Comparison of ENCODE assay signal across 12 mouse cellular contexts in genomic region chr5:119400223-119400935, GRCm38 (mm10).
DNase-seq lines count a peak whose midpoint lies in the region; ATAC-seq lines count a peak whose summit lies in the region.
"Had no signal": no experiment of that assay in that cellular context is flagged by ENCODE, and none has a peak within 500 bp of the region (broad histone marks: within the 10 kb centered on the region; RNA-seq: fewer than 3 reads in every experiment).

No protein-coding gene starts in this region.

- peak overlapping the region; percentile 16; the same call in 1 of the 2 replicates for H3K4me2 ChIP-seq in kidney, embryonic 15.5 days
- H3K4me2 ChIP-seq in neural tube, embryonic 13.5 days: no peak overlapping the region
- H3K4me2 ChIP-seq: forebrain, embryonic 12.5 days; liver, embryonic 13.5 days had no signal

- peak; percentile 19 for DNase-seq in gastrocnemius, postnatal 25 days
- no peak for DNase-seq in gastrocnemius, adult 8-10 months (ENCODE audit: low spot score in 2 of 2)
- peak; percentile 71 for DNase-seq in embryo, embryonic 11 days
- no peak for DNase-seq in cerebellum, adult 9-11 months
- no peak for DNase-seq in adrenal gland, adult (ENCODE audit: inconsistent age in 2 of 2, low spot score in 1 of 2)
- DNase-seq in cerebellum, postnatal 4 days (ENCODE audit: low spot score in 2 of 2): no peak
- DNase-seq: adrenal gland, postnatal 25 days; liver, embryonic 13.5 days; spleen, adult 18-20 months had no signal

- WGBS in kidney, embryonic 15.5 days: 17% methylated on average over 6 of the region's 6 CpGs
- WGBS in neural tube, embryonic 13.5 days: 16% methylated on average over 6 of the region's 6 CpGs

- H3K36me3 ChIP-seq in kidney, embryonic 15.5 days: no peaks in the 10 kb centered on the region
- no peaks in the 10 kb centered on the region for H3K36me3 ChIP-seq in neural tube, embryonic 13.5 days
- H3K36me3 ChIP-seq: forebrain, embryonic 12.5 days; liver, embryonic 13.5 days had no signal

- no peak for ATAC-seq in kidney, embryonic 15.5 days (replicated peaks; ENCODE audit: low FRiP score)
- no peak for ATAC-seq in neural tube, embryonic 13.5 days (ENCODE audit: low read depth)

- no peak overlapping the region for H3K9ac ChIP-seq in kidney, embryonic 15.5 days
- H3K9ac ChIP-seq in neural tube, embryonic 13.5 days: 0 out of 2 replicates have a peak overlapping the region, but pooled peaks have one; percentile 1
- H3K9ac ChIP-seq: forebrain, embryonic 12.5 days; liver, embryonic 13.5 days had no signal

- peak overlapping the region; percentile 92 for H3K27ac ChIP-seq in kidney, embryonic 15.5 days
- H3K27ac ChIP-seq in neural tube, embryonic 13.5 days (replicated peaks): peak overlapping the region; percentile 28; the same call in 1 of the 2 replicates
- H3K27ac ChIP-seq: forebrain, embryonic 12.5 days; liver, embryonic 13.5 days had no signal

- H3K4me1 ChIP-seq in kidney, embryonic 15.5 days: peaks cover 23% of the 10 kb centered on the region
- peaks cover 15% of the 10 kb centered on the region for H3K4me1 ChIP-seq in neural tube, embryonic 13.5 days (replicated peaks)

- H3K27me3 ChIP-seq in kidney, embryonic 15.5 days: no peaks in the 10 kb centered on the region
- H3K27me3 ChIP-seq in neural tube, embryonic 13.5 days: no peaks in the 10 kb centered on the region
- H3K27me3 ChIP-seq: liver, embryonic 13.5 days had no signal

- no peaks in the 10 kb centered on the region for H3K9me3 ChIP-seq in kidney, embryonic 15.5 days (replicated peaks)
- no peaks in the 10 kb centered on the region for H3K9me3 ChIP-seq in neural tube, embryonic 13.5 days
- H3K9me3 ChIP-seq: forebrain, embryonic 12.5 days; liver, embryonic 13.5 days had no signal

- no peak overlapping the region for H3K4me3 ChIP-seq in kidney, embryonic 15.5 days (replicated peaks)
- H3K4me3 ChIP-seq in neural tube, embryonic 13.5 days: no peak overlapping the region
- H3K4me3 ChIP-seq: forebrain, embryonic 12.5 days; liver, embryonic 13.5 days had no signal

Comparison
In these comparisons a context has a peak if more than half of its experiments do, and no peak if none do; other contexts are left out.
1. DNase-seq: peak in gastrocnemius, postnatal 25 days (single experiment) and embryo, embryonic 11 days (single experiment); none in gastrocnemius, adult 8-10 months (0 of 2), cerebellum, adult 9-11 months (single experiment), adrenal gland, adult (0 of 2) and cerebellum, postnatal 4 days (0 of 2).